In genomic region chr17:5030290-5030689, GRCm38 (mm10) we compare ENCODE assay signal across 23 mouse cellular contexts. TPM values are rescaled to one million over a fixed set of nuclear protein-coding genes. Genes with fewer than 3 reads are reported as not detected.
DNase-seq lines count a peak whose midpoint lies in the region; ATAC-seq and TF ChIP-seq lines count a peak whose summit lies in the region.
"Had no signal": no experiment of that assay in that cellular context is flagged by ENCODE, and none has a peak within 500 bp of the region (broad histone marks: within the 10 kb centered on the region; RNA-seq: fewer than 3 reads in every experiment).

No protein-coding gene starts in this region.

- WGBS in forebrain, embryonic 11.5 days: 71% methylated on average over 2 of the region's 2 CpGs
- 47% methylated on average over 2 of the region's 2 CpGs for WGBS in forebrain, embryonic 13.5 days
- WGBS in midbrain, embryonic 13.5 days: 67% methylated on average over 2 of the region's 2 CpGs
- WGBS in midbrain, embryonic 11.5 days: 85% methylated on average over 2 of the region's 2 CpGs

- no peak overlapping the region for H3K27ac ChIP-seq in forebrain, embryonic 11.5 days (ENCODE audit: low read depth, low read length)
- no peak overlapping the region for H3K27ac ChIP-seq in forebrain, embryonic 13.5 days
- no peak overlapping the region for H3K27ac ChIP-seq in gastrocnemius, adult 2 months
- no peak overlapping the region for H3K27ac ChIP-seq in midbrain, embryonic 13.5 days
- no peak overlapping the region for H3K27ac ChIP-seq in midbrain, embryonic 11.5 days (ENCODE audit: low read depth, low read length)
- H3K27ac ChIP-seq: forebrain, embryonic 12.5 days; heart, embryonic 15.5 days; hindbrain, embryonic 10.5 days; hindbrain, embryonic 13.5 days; intestine, embryonic 15.5 days had no signal

- no peaks in the 10 kb centered on the region for H3K9me3 ChIP-seq in forebrain, embryonic 11.5 days (ENCODE audit: control insufficient read depth, low read length)
- no peaks in the 10 kb centered on the region for H3K9me3 ChIP-seq in forebrain, embryonic 13.5 days (replicated peaks)
- no peaks in the 10 kb centered on the region for H3K9me3 ChIP-seq in midbrain, embryonic 13.5 days
- no peaks in the 10 kb centered on the region for H3K9me3 ChIP-seq in midbrain, embryonic 11.5 days (ENCODE audit: control insufficient read depth, low read length)
- H3K9me3 ChIP-seq: forebrain, embryonic 12.5 days; heart, embryonic 12.5 days; heart, embryonic 15.5 days; hindbrain, embryonic 10.5 days; hindbrain, embryonic 13.5 days; intestine, embryonic 15.5 days had no signal

- intact Hi-C loops in gastrocnemius, adult 2 months (cut with DNase I): no loop called here

- no peak overlapping the region for H3K4me3 ChIP-seq in forebrain, embryonic 11.5 days (ENCODE audit: low read depth, low read length)
- no peak overlapping the region for H3K4me3 ChIP-seq in forebrain, embryonic 13.5 days
- no peak overlapping the region for H3K4me3 ChIP-seq in gastrocnemius, adult 2 months
- no peak overlapping the region for H3K4me3 ChIP-seq in midbrain, embryonic 13.5 days (replicated peaks)
- H3K4me3 ChIP-seq in midbrain, embryonic 11.5 days (ENCODE audit: low read depth, low read length): no peak overlapping the region
- H3K4me3 ChIP-seq: forebrain, embryonic 12.5 days; heart, embryonic 12.5 days; heart, embryonic 15.5 days; hindbrain, embryonic 10.5 days; hindbrain, embryonic 13.5 days; intestine, embryonic 15.5 days had no signal

- H3K4me2 ChIP-seq in forebrain, embryonic 11.5 days (ENCODE audit: low read depth, low read length, severe bottlenecking): no peak overlapping the region
- no peak overlapping the region for H3K4me2 ChIP-seq in forebrain, embryonic 13.5 days
- no peak overlapping the region for H3K4me2 ChIP-seq in midbrain, embryonic 13.5 days (replicated peaks)
- no peak overlapping the region for H3K4me2 ChIP-seq in midbrain, embryonic 11.5 days
- H3K4me2 ChIP-seq: forebrain, embryonic 12.5 days; heart, embryonic 12.5 days; heart, embryonic 15.5 days; hindbrain, embryonic 13.5 days; intestine, embryonic 15.5 days had no signal

- ATAC-seq in forebrain, embryonic 11.5 days (replicated peaks; ENCODE audit: low FRiP score): 0 out of 2 replicates have a peak, but pooled peaks have one; percentile 44
- no peak for ATAC-seq in forebrain, embryonic 13.5 days
- peak; percentile 50; the same call in 1 of the 2 replicates for ATAC-seq in midbrain, embryonic 13.5 days
- ATAC-seq in midbrain, embryonic 11.5 days (ENCODE audit: low FRiP score): no peak
- ATAC-seq: activated CD4-positive, CD25-positive, alpha-beta regulatory T cell, adult 4 months; hindbrain, embryonic 16.5 days; intestine, embryonic 15.5 days had no signal

- TF ChIP-seq CTCF in gastrocnemius, adult 2 months (IDR thresholded peaks at IDR 0.05): no peak

- no peaks in the 10 kb centered on the region for H3K27me3 ChIP-seq in forebrain, embryonic 11.5 days (ENCODE audit: control insufficient read depth, insufficient read depth, low read length)
- no peaks in the 10 kb centered on the region for H3K27me3 ChIP-seq in forebrain, embryonic 13.5 days
- no peaks in the 10 kb centered on the region for H3K27me3 ChIP-seq in midbrain, embryonic 13.5 days
- H3K27me3 ChIP-seq in midbrain, embryonic 11.5 days (ENCODE audit: control insufficient read depth, insufficient read depth, low read length): no peaks in the 10 kb centered on the region
- H3K27me3 ChIP-seq: forebrain, embryonic 12.5 days; heart, embryonic 12.5 days; heart, embryonic 15.5 days; hindbrain, embryonic 13.5 days; intestine, embryonic 15.5 days had no signal

- H3K36me3 ChIP-seq in forebrain, embryonic 11.5 days (ENCODE audit: control insufficient read depth, insufficient read depth, low read length): no peaks in the 10 kb centered on the region
- H3K36me3 ChIP-seq in forebrain, embryonic 13.5 days (ENCODE audit: poor library complexity, severe bottlenecking): no peaks in the 10 kb centered on the region
- no peaks in the 10 kb centered on the region for H3K36me3 ChIP-seq in midbrain, embryonic 13.5 days
- H3K36me3 ChIP-seq in midbrain, embryonic 11.5 days (ENCODE audit: control insufficient read depth, insufficient read depth, low read length): no peaks in the 10 kb centered on the region
- H3K36me3 ChIP-seq: forebrain, embryonic 12.5 days; heart, embryonic 12.5 days; heart, embryonic 15.5 days; hindbrain, embryonic 10.5 days; hindbrain, embryonic 13.5 days; intestine, embryonic 15.5 days had no signal

- H3K9ac ChIP-seq in forebrain, embryonic 11.5 days (ENCODE audit: low read length): no peak overlapping the region
- no peak overlapping the region for H3K9ac ChIP-seq in forebrain, embryonic 13.5 days
- H3K9ac ChIP-seq in midbrain, embryonic 13.5 days (replicated peaks): no peak overlapping the region
- H3K9ac ChIP-seq in midbrain, embryonic 11.5 days (ENCODE audit: low read length): no peak overlapping the region
- H3K9ac ChIP-seq: forebrain, embryonic 12.5 days; heart, embryonic 12.5 days; heart, embryonic 15.5 days; hindbrain, embryonic 13.5 days; intestine, embryonic 15.5 days had no signal

- no peaks in the 10 kb centered on the region; the same call in 1 of the 2 replicates for H3K4me1 ChIP-seq in forebrain, embryonic 11.5 days (replicated peaks; ENCODE audit: control insufficient read depth, insufficient read depth, low read length)
- H3K4me1 ChIP-seq in forebrain, embryonic 13.5 days: peaks cover 19% of the 10 kb centered on the region
- peaks cover 33% of the 10 kb centered on the region for H3K4me1 ChIP-seq in midbrain, embryonic 13.5 days (replicated peaks)
- H3K4me1 ChIP-seq in midbrain, embryonic 11.5 days (ENCODE audit: control insufficient read depth, insufficient read depth, low read length): 0 out of 2 replicates have a peak, but pooled peaks cover 5% of the 10 kb centered on the region

- DNase-seq in forebrain, embryonic 11.5 days (ENCODE audit: low spot score): no peak
- peak; percentile 5 for DNase-seq in gastrocnemius, adult 2 months
- DNase-seq in gastrocnemius, adult 18-20 months (ENCODE audit: low spot score): no peak
- no peak for DNase-seq in midbrain, embryonic 11.5 days (ENCODE audit: low spot score, missing footprints)
- DNase-seq: adrenal gland, adult 8-10 months; adrenal gland, postnatal 25 days; cerebellum, adult 18-20 months; cerebellum, adult 9-10 months; cerebellum, postnatal 14 days; gastrocnemius, postnatal 25 days; heart, adult 18-20 months; heart, postnatal 10 days; heart, postnatal 36 days had no signal

RNA-seq across cellular contexts. Expression of gene Arid1b, which starts 36.2 kb away (rescaled TPM):
- polyA plus RNA-seq in forebrain, embryonic 11.5 days (2014; fragmentation: Nextera tagmentation; extraction: Ambion mirVana): 15.5 and 16.3 TPM in 2 replicates
- 11.7 and 12.9 TPM in 2 replicates for polyA plus RNA-seq in forebrain, embryonic 13.5 days (2015; fragmentation: Nextera tagmentation; extraction: Ambion mirVana)
- 10 to 100 TPM; 35.1 to 35.6 TPM for total RNA-seq in gastrocnemius, adult 2 months (2021)
- 10 to 100 TPM; 35.4 to 37.0 TPM for total RNA-seq in gastrocnemius, adult 18-20 months (2021)
- 14.0 and 14.8 TPM in 2 replicates for polyA plus RNA-seq in midbrain, embryonic 13.5 days (2015; fragmentation: Nextera tagmentation; extraction: Ambion mirVana)
- 11.6 and 12.2 TPM in 2 replicates for polyA plus RNA-seq in midbrain, embryonic 11.5 days (2014; fragmentation: Nextera tagmentation; extraction: Ambion mirVana)

Comparison
In these comparisons a context has a peak if more than half of its experiments do, and no peak if none do; other contexts are left out.
1. ATAC-seq: peak in forebrain, embryonic 11.5 days (single experiment) and midbrain, embryonic 13.5 days (single experiment); none in forebrain, embryonic 13.5 days (single experiment) and midbrain, embryonic 11.5 days (single experiment).